Mouse (Mus musculus): Measurements from ENCODE around the gene Jpt1. TPM values are rescaled to one million over a fixed set of nuclear protein-coding genes. Genes with fewer than 3 reads are reported as not detected.
"Not testable (repeated sequence)": the region's sequence is repeated elsewhere in the genome, so short reads cannot be mapped to it uniquely, and the experiment has no call there.

Gene Jpt1
- polyA plus RNA-seq, 1 experiment from 2014 or later = 870 TPM

DNA sequence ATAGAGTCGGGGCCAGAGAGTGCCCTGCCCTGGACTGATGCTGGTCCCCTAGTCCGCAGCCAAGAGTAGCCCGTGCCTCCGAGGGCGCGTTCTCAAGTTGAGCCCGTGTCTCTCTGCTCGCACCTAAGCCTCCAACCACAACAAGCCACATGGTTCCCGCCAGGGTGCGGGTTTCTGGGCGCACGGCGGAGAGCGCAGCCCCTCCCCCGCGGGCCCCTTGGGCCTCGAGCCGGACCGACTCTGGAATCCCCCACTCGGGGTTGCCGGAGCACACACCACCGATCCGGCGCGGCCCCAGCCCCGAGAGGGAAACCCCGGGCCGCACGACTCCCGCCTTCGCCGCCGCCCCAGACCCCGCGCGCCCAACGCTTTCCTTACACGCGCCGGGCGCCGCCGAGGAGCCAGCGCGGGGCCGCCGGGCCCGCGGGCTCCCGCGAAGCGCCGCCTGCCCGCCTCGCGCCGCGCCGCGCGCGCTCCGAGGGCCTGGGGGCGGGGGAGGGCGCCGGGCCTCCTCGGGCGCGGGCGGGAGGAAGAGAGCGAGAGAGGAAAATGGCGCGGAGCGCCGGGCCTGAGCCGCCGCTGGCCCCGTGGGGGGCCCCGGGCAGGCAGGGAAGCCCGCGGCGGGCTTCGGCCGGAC is 21.3 kb upstream of the Jpt1 start:
- peaks cover 12% of the 10 kb centered on the region; the same call in 1 of the 2 replicates for H3K4me1 ChIP-seq (ENCODE audit: control insufficient read depth, insufficient read depth, low read length)
- H3K27me3 ChIP-seq (ENCODE audit: control insufficient read depth, insufficient read depth, low read length) = no peaks in the 10 kb centered on the region
- DNase-seq (ENCODE audit: low spot score) = peak; percentile 81
- H3K4me2 ChIP-seq (ENCODE audit: low read depth) = peak overlapping the region; percentile 78
- H3K9me3 ChIP-seq (ENCODE audit: control insufficient read depth, low read length) = no peaks in the 10 kb centered on the region
- H3K36me3 ChIP-seq (ENCODE audit: control insufficient read depth, insufficient read depth, low read length) = peaks cover 14% of the 10 kb centered on the region
- peak overlapping the region; percentile 98 for H3K4me3 ChIP-seq (ENCODE audit: low read depth, low read length)
- peak overlapping the region; percentile 98 for H3K9ac ChIP-seq (ENCODE audit: low read length)
- peak overlapping the region; percentile 100 for H3K27ac ChIP-seq (ENCODE audit: low read depth, low read length)
- ATAC-seq (ENCODE audit: insufficient read depth, low FRiP score, low TSS enrichment) = peak; percentile 64
- WGBS = under 1% methylated on average over 76 of the region's 84 CpGs

DNA sequence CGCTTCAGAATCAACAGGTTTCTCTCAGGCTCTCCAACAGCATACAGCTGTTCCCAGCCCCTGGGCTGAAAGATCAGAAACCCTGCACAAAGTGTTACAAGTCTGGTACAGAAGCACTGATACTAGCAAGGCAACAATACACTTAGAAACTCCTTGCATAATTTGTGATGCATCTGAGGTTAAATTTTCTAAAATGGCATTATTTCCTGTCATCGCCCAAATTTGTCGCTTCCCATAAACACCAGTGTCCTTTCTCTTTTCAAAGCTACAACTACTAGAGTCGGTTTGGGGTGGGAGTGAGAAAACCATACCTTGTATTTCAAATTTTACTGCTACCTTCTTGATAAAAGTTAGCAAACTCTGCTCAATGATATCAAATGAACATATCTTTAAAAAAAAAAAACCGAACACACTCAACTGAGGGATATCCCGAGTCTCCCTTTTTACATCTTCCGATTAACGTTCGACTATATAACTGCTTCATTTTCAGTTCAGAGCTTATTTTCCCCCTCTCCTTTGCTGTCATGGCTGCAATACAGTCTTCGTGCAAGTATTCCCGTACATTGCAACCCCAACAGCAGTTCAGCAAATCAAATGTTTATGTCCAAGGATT is 20.7 kb upstream of the Jpt1 start:
- ATAC-seq (ENCODE audit: insufficient read depth, low FRiP score, low TSS enrichment) (no peak), DNase-seq (ENCODE audit: low spot score) (no peak)
- Histone ChIP-seq H3K4me1 (ENCODE audit: control insufficient read depth, insufficient read depth, low read length) (peaks cover 12% of the 10 kb centered on the region; the same call in 1 of the 2 replicates), H3K27me3 (ENCODE audit: control insufficient read depth, insufficient read depth, low read length) (no peaks in the 10 kb centered on the region), H3K9me3 (ENCODE audit: control insufficient read depth, low read length) (no peaks in the 10 kb centered on the region), H3K4me2 (ENCODE audit: low read depth) (peak overlapping the region; percentile 78), H3K4me3 (ENCODE audit: low read depth, low read length) (peak overlapping the region; percentile 98), H3K9ac (ENCODE audit: low read length) (peak overlapping the region; percentile 98), H3K27ac (ENCODE audit: low read depth, low read length) (peak overlapping the region; percentile 100), H3K36me3 (ENCODE audit: control insufficient read depth, insufficient read depth, low read length) (peaks cover 18% of the 10 kb centered on the region)
- WGBS = 7% methylated on average over 11 of the region's 11 CpGs

- not testable (repeated sequence) for DNase-seq (ENCODE audit: low spot score); H3K27me3 ChIP-seq (ENCODE audit: control insufficient read depth, insufficient read depth, low read length); H3K27ac ChIP-seq (ENCODE audit: low read depth, low read length); H3K9me3 ChIP-seq (ENCODE audit: control insufficient read depth, low read length); ATAC-seq (ENCODE audit: insufficient read depth, low FRiP score, low TSS enrichment); H3K4me2 ChIP-seq (ENCODE audit: low read depth); H3K9ac ChIP-seq (ENCODE audit: low read length); H3K4me1 ChIP-seq (ENCODE audit: control insufficient read depth, insufficient read depth, low read length); H3K4me3 ChIP-seq (ENCODE audit: low read depth, low read length)
- H3K36me3 ChIP-seq (ENCODE audit: control insufficient read depth, insufficient read depth, low read length) = peaks cover 12% of the 10 kb centered on the region
- whole genome bisulfite sequencing = 90% methylated on average over 3 of the region's 3 CpGs
Measured at GRCm38 (mm10) chr11:115526446-115526845, 12.3 kb upstream of the Jpt1 start.

- DNase-seq (ENCODE audit: low spot score) = no peak
- Histone ChIP-seq H3K27ac (ENCODE audit: low read depth, low read length) (no peak overlapping the region), H3K4me2 (ENCODE audit: low read depth) (no peak overlapping the region), H3K4me3 (ENCODE audit: low read depth, low read length) (no peak overlapping the region), H3K36me3 (ENCODE audit: control insufficient read depth, insufficient read depth, low read length) (peaks cover 6% of the 10 kb centered on the region; the same call in 1 of the 2 replicates), H3K9me3 (ENCODE audit: control insufficient read depth, low read length) (no peaks in the 10 kb centered on the region), H3K4me1 (ENCODE audit: control insufficient read depth, insufficient read depth, low read length) (no peaks in the 10 kb centered on the region), H3K9ac (ENCODE audit: low read length) (no peak overlapping the region), H3K27me3 (ENCODE audit: control insufficient read depth, insufficient read depth, low read length) (no peaks in the 10 kb centered on the region)
- 90% methylated on average over 2 of the region's 2 CpGs for WGBS
- ATAC-seq (ENCODE audit: insufficient read depth, low FRiP score, low TSS enrichment) = no peak
Measured at GRCm38 (mm10) chr11:115522703-115523102, 8.5 kb upstream of the Jpt1 start.

DNA sequence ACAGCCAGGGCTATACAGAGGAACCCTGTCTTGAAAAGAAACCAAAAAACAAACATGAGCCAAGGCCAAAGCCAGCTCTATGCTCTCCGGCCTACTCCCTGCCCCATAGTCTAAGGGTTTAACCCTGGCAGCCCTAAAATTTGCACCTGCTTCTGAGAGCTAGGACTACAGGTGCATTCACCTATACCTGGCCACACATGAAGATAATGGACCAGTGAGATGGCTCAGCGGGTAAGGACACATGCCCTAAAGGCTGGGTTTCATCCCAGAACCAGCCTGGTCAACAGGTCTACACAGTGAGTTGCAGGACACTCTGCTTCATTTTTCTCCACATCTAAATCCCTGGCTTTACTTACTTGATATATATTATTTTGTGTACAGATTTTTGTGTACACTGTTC is 8.1 kb upstream of the Jpt1 start:
- no peak overlapping the region for H3K4me2 ChIP-seq (ENCODE audit: low read depth)
- H3K4me1 ChIP-seq (ENCODE audit: control insufficient read depth, insufficient read depth, low read length) = no peaks in the 10 kb centered on the region
- ATAC-seq (ENCODE audit: insufficient read depth, low FRiP score, low TSS enrichment) (no peak), DNase-seq (ENCODE audit: low spot score) (no peak)
- no peak overlapping the region for H3K4me3 ChIP-seq (ENCODE audit: low read depth, low read length)
- H3K36me3 ChIP-seq (ENCODE audit: control insufficient read depth, insufficient read depth, low read length) = peaks cover 4% of the 10 kb centered on the region; the same call in 1 of the 2 replicates
- no peak overlapping the region for H3K9ac ChIP-seq (ENCODE audit: low read length)
- H3K9me3 ChIP-seq (ENCODE audit: control insufficient read depth, low read length) = no peaks in the 10 kb centered on the region
- H3K27ac ChIP-seq (ENCODE audit: low read depth, low read length) = no peak overlapping the region
- 95% methylated on average over 2 of the region's 2 CpGs for WGBS
- no peaks in the 10 kb centered on the region for H3K27me3 ChIP-seq (ENCODE audit: control insufficient read depth, insufficient read depth, low read length)

DNA sequence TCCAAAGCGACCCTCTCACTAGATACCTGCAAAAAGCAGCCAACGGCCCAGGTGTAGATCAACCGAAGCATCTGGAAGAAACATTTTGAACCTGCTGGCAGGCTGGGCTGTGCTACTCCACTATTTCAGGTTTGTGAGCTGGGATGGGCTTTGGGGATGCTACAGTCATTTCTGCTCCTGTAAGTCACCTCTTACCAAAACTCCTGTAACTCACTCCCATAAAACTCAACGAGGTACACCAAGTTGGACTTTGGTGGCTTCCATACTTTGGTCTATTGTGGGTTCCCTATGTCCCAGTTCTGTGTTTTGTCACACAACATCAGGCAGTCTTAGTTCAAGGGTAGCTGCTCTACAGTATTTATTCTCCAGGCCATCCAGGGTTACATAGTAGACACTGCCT is 6.9 kb upstream of the Jpt1 start:
- no peak for ATAC-seq (ENCODE audit: insufficient read depth, low FRiP score, low TSS enrichment)
- Histone ChIP-seq H3K9ac (ENCODE audit: low read length) (no peak overlapping the region), H3K4me1 (ENCODE audit: control insufficient read depth, insufficient read depth, low read length) (no peaks in the 10 kb centered on the region), H3K4me3 (ENCODE audit: low read depth, low read length) (no peak overlapping the region), H3K9me3 (ENCODE audit: control insufficient read depth, low read length) (no peaks in the 10 kb centered on the region), H3K27ac (ENCODE audit: low read depth, low read length) (no peak overlapping the region), H3K36me3 (ENCODE audit: control insufficient read depth, insufficient read depth, low read length) (0 out of 2 replicates have a peak, but pooled peaks cover 2% of the 10 kb centered on the region), H3K4me2 (ENCODE audit: low read depth) (no peak overlapping the region), H3K27me3 (ENCODE audit: control insufficient read depth, insufficient read depth, low read length) (no peaks in the 10 kb centered on the region)
- no peak for DNase-seq (ENCODE audit: low spot score)
- 89% methylated on average over 4 of the region's 4 CpGs for WGBS

- no peak for DNase-seq (ENCODE audit: low spot score)
- H3K36me3 ChIP-seq (ENCODE audit: control insufficient read depth, insufficient read depth, low read length) = no peaks in the 10 kb centered on the region
- no peaks in the 10 kb centered on the region for H3K4me1 ChIP-seq (ENCODE audit: control insufficient read depth, insufficient read depth, low read length)
- no peak overlapping the region for H3K4me2 ChIP-seq (ENCODE audit: low read depth)
- no peaks in the 10 kb centered on the region for H3K27me3 ChIP-seq (ENCODE audit: control insufficient read depth, insufficient read depth, low read length)
- WGBS = 83% methylated on average over 2 of the region's 2 CpGs
- no peak for ATAC-seq (ENCODE audit: insufficient read depth, low FRiP score, low TSS enrichment)
- no peak overlapping the region for H3K9ac ChIP-seq (ENCODE audit: low read length)
- H3K9me3 ChIP-seq (ENCODE audit: control insufficient read depth, low read length) = no peaks in the 10 kb centered on the region
- H3K27ac ChIP-seq (ENCODE audit: low read depth, low read length) = no peak overlapping the region
- no peak overlapping the region for H3K4me3 ChIP-seq (ENCODE audit: low read depth, low read length)
Measured at GRCm38 (mm10) chr11:115520218-115520617, 6.0 kb upstream of the Jpt1 start.

DNA sequence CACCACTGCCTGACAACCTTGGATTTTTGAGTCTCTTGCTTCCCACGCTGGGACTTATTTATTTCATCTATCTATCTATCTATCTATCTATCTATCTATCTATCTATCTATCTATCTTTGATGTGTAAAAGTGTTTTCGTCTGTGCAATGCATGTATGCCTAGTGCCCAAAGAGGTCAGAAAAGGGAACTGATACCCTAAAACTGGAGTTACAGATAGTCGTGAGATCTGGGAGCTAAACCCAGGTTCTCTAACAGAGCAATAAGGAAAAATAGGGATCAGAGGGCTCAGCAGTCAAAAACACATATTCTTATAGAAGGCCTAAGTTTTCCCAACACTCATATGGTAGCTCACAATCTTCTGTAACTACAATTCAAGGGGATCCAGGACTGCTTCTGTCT is 5.4 kb upstream of the Jpt1 start:
- Histone ChIP-seq H3K27me3 (ENCODE audit: control insufficient read depth, insufficient read depth, low read length) (no peaks in the 10 kb centered on the region), H3K27ac (ENCODE audit: low read depth, low read length) (no peak overlapping the region), H3K4me3 (ENCODE audit: low read depth, low read length) (no peak overlapping the region), H3K9ac (ENCODE audit: low read length) (no peak overlapping the region), H3K4me2 (ENCODE audit: low read depth) (no peak overlapping the region), H3K36me3 (ENCODE audit: control insufficient read depth, insufficient read depth, low read length) (no peaks in the 10 kb centered on the region), H3K9me3 (ENCODE audit: control insufficient read depth, low read length) (no peaks in the 10 kb centered on the region), H3K4me1 (ENCODE audit: control insufficient read depth, insufficient read depth, low read length) (no peaks in the 10 kb centered on the region)
- ATAC-seq (ENCODE audit: insufficient read depth, low FRiP score, low TSS enrichment) (no peak), DNase-seq (ENCODE audit: low spot score) (no peak)
- 87% methylated on average over 3 of the region's 3 CpGs for WGBS

- Histone ChIP-seq H3K9me3 (ENCODE audit: control insufficient read depth, low read length) (no peaks in the 10 kb centered on the region), H3K27me3 (ENCODE audit: control insufficient read depth, insufficient read depth, low read length) (no peaks in the 10 kb centered on the region), H3K27ac (ENCODE audit: low read depth, low read length) (no peak overlapping the region), H3K4me2 (ENCODE audit: low read depth) (no peak overlapping the region), H3K4me1 (ENCODE audit: control insufficient read depth, insufficient read depth, low read length) (no peaks in the 10 kb centered on the region), H3K4me3 (ENCODE audit: low read depth, low read length) (no peak overlapping the region), H3K36me3 (ENCODE audit: control insufficient read depth, insufficient read depth, low read length) (no peaks in the 10 kb centered on the region), H3K9ac (ENCODE audit: low read length) (no peak overlapping the region)
- DNase-seq (ENCODE audit: low spot score) (no peak), ATAC-seq (ENCODE audit: insufficient read depth, low FRiP score, low TSS enrichment) (no peak)
- WGBS = 74% methylated on average over 9 of the region's 9 CpGs
Measured at GRCm38 (mm10) chr11:115518693-115519092, 4.5 kb upstream of the Jpt1 start.

Data from neural tube, embryonic 11.5 days (tissue).